Mouse (Mus musculus) liver, postnatal 0 days (tissue): ENCODE results near the gene Sult1a1.
"Not testable (repeated sequence)": the region's sequence is repeated elsewhere in the genome, so short reads cannot be mapped to it uniquely, and the experiment has no call there.

Experiments
- CTCF ChIP-seq: sonication (generic); IDR thresholded peaks from 2 replicates; pipeline ENCODE4 v1.5.1; 2016; ENCODE audit warnings: antibody characterized with exemption, low read depth
- EP300 ChIP-seq: IDR thresholded peaks from 2 replicates; pipeline ENCODE4 v1.6.1; 2016; ENCODE audit warnings: antibody characterized with exemption, low read depth, mild to moderate bottlenecking

GRCm38 (mm10) chr7:126688156-126688555 lies 11.9 kb upstream of the Sult1a1 start:
- TF ChIP-seq CTCF, EP300: not testable (repeated sequence)
